Mouse (Mus musculus) cerebellum, adult 2 months (tissue): ENCODE results near the gene Myo3b.

Experiments used
- CTCF ChIP-seq: fragments of 200-500 bp; IDR thresholded peaks from 2 replicates; pipeline ENCODE4 v1.5.1; 2011; ENCODE audit warnings: low read depth, mild to moderate bottlenecking, control low read depth, low read length, moderate library complexity, borderline replicate concordance; ENCODE audit not compliant: insufficient read depth
- POLR2A ChIP-seq: fragments of 200-500 bp; IDR thresholded peaks from 2 replicates; pipeline ENCODE4 v1.6.1; 2011; ENCODE audit warnings: low read length, control low read depth, borderline replicate concordance; ENCODE audit not compliant: insufficient read depth

- no peak for TF ChIP-seq POLR2A
- no peak for TF ChIP-seq CTCF
These were observed 19.3 kb downstream of the Myo3b start for GRCm38 (mm10) chr2:70058201-70058600.
